Mouse (Mus musculus) brain, embryonic 14.5 days (tissue): Measurements from ENCODE around the gene Zfp433.
"Not testable (repeated sequence)": the region's sequence is repeated elsewhere in the genome, so short reads cannot be mapped to it uniquely, and the experiment has no call there.

ENCODE experiments used
- CTCF ChIP-seq: fragments of 200-500 bp; IDR thresholded peaks from 2 replicates; pipeline ENCODE4 v1.5.1; 2012; ENCODE audit warnings: inconsistent platforms, mild to moderate bottlenecking, moderate library complexity, borderline replicate concordance; ENCODE audit not compliant: insufficient read depth, insufficient read length; ENCODE audit errors: extremely low read depth
- POLR2A ChIP-seq: fragments of 200-500 bp; IDR thresholded peaks from 2 replicates; pipeline ENCODE4 v1.6.1; 2012; ENCODE audit warnings: mild to moderate bottlenecking, inconsistent platforms, borderline replicate concordance; ENCODE audit not compliant: poor library complexity, insufficient read depth, insufficient read length, severe bottlenecking; ENCODE audit errors: extremely low read depth

DNA sequence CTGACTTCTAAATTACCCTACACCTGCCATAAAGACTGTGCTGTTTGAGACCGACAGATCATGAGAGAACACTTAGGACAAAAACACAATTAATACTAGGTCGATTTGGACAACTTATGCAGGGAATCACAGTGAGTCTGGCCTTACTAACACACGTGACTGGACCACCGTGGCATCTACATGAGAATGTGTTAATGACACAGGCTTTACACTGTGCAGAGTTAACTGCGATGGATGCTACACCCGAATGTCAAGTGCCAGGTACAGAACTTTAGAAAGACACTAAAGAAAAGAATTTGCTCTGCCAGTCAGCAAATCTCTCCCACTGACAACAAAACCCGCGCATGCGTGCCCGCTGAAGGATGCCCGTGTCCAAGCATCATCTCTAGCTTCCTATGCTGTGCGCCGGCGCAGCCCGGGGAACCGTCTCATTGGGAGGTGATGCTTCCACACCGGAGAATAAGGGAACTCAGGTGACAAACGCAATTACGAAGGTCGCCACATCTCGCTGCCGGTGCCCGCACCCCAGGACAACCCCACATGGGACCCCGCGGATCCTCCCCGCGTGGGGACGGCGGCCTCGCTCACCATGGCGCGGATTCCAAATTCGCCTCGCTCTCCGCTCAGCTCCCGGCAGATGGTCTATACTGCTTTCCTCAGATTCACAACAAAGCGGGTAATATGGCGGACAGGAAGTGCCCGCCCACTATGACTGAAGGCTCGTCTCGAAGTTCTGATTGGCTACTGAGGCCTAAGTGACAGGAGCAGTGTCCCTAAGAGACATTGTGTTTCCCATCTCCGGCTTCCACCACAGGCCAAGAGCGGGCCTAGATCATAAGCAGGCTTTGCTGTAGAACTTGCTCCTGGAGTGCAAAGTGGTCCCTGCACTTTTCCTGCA lies 66.1 kb downstream of the Zfp433 start, which contains the start of gene Gm3055:
- not testable (repeated sequence) for TF ChIP-seq CTCF, POLR2A
